Mouse (Mus musculus) frontal cortex, adult 2 months (tissue): ENCODE measurements around the gene Pdlim1. TPM values are rescaled to one million over a fixed set of nuclear protein-coding genes. Genes with fewer than 3 reads are reported as not detected.
"Not testable (repeated sequence)": the region's sequence is repeated elsewhere in the genome, so short reads cannot be mapped to it uniquely, and the experiment has no call there.

Experiments
- DNase-seq, 2 experiments: peaks; one replicate each; pipeline ENCODE4 v3.0.0; 2022; ENCODE audit warnings: low spot score in 1 of 2; ENCODE audit errors: extremely low spot score in 1 of 2
- polyA plus RNA-seq: library from polyadenylated mRNA; depleted of rRNA; stranded (reverse); fragments of >200 nt; gene quantifications from 2 replicates; pipeline ENCODE4 v1.2.3, GENCODE M21; 2012

The Pdlim1 gene
- polyA plus RNA-seq, 1 experiment: 11.1 TPM

DNA sequence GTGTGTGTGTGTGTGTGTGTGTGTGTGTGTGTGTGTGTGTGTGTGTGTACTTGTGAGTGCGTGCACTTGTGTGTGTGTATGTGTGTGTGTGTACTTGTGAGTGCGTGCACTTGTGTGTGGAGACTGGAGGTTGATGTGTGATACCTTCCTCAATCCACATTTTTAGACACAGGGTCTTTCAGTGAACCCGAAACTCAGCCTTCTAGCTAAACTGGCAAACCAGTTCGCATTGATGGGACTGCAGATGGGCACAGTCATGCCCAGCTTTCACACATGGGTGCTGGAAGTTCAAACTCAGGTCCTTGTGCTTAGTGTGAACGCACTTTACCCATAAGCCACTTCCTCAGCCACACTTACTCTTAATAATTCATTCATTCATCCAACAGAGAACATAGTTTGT is 23.2 kb downstream of the Pdlim1 start:
- no peak for DNase-seq

- DNase-seq: no peak
These were observed 24.4 kb downstream of the Pdlim1 start for GRCm38 (mm10) chr19:40247268-40247666.

DNA sequence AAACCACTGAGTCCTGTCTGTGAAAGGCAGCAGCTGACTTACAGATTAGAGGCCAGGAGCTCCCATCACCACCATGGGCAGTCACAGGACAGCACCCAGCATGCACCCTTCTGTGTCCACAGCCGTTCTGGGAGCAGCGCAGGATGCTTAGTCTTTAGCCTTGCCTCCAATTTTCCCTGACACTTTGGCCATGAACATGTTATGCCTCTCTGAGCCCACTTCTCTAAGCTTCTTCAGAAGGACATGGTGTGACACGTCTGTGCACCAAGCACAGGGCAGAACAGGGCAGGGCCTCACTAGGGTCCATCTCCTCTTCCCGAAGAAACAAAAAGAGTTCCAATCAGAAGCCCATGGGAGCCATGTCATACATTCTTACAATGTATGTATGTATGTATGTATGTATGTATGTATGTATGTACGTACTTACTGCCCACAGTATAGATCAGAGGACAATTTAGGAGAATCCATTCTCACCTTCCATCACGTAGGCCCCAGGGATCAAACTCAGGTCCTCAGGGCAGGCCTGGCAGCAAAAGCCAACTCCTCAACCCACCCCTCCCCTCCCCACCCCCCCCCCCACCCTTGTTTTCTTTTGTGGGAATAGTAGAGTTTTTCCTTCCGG is 24.9 kb downstream of the Pdlim1 start:
- DNase-seq: no peak

DNA sequence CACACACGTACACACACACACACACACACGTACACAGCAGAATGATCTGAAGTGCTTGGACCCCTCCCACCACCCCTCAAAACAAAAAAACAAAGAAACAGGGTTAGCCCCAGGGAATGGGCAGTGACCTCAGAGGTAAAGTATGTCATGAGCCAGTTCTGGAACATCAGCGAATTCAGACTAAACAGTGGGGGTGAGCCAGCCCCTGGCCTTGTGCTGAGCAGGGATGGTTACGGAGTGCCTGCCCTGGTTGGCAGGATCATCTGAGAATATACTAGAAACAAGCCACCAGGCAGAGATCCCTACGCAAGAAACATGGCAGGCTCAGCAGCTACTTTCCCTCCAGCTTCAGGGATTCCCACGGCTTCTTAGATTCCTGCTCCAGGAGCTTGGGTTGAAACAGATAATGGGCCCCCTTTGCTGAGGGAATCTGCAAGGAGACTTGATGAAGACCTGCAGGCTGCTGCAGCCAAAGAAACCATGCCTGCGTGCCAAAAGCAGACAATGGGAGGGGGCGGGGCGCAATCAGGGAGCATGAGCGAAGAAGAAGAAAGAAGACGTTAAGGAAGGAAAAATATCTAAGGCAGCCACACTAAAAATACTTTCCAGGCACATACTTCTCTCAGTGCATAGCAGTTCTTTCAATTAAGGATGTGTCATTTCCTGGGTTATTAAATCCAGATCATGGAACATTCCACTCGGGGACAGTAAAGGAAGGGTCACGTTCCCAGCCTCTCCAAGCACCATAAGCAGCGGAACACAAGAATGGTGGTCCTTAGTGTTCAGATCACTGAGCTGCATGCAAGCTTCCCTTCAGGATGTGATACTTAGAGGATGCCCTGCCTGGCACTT is 30.6 kb downstream of the Pdlim1 start:
- peak in 1 of 2 experiments; percentile 39 for DNase-seq

GRCm38 (mm10) chr19:40240360-40240759 is 31.3 kb downstream of the Pdlim1 start:
- no peak for DNase-seq

DNA sequence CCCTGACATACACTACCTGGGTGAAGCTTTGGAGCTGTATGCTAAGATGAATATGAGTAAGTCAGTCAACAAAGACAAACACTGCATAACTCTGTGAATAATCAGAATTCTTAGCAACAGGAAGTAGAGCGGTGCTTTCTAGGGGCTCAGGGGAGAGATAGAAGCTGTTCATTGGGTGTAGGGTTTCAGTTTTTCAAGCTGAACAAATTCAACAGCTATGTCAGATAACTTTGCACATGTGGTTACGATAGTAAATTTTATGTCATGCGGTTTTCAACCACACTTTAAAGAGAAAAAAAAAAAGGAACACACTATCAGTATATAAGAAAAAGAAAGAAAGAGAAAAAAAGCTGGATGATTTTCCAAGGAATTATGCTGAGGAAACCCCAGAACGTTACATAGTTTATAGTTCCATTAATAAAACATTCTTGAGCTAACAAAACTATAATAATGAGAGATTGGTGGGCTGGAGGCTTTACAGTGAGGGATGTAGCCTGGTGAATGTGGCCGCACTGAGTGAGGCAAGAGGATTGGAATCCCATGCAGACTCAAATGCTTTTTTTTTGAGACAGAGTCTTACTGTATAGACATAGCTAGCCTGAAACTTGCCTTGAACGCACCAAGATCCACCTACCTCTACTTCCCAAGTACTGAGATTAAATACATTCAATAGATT is 33.3 kb downstream of the Pdlim1 start:
- DNase-seq: no peak

GRCm38 (mm10) chr19:40232560-40232959 is 39.1 kb downstream of the Pdlim1 start:
- DNase-seq: no peak

DNA sequence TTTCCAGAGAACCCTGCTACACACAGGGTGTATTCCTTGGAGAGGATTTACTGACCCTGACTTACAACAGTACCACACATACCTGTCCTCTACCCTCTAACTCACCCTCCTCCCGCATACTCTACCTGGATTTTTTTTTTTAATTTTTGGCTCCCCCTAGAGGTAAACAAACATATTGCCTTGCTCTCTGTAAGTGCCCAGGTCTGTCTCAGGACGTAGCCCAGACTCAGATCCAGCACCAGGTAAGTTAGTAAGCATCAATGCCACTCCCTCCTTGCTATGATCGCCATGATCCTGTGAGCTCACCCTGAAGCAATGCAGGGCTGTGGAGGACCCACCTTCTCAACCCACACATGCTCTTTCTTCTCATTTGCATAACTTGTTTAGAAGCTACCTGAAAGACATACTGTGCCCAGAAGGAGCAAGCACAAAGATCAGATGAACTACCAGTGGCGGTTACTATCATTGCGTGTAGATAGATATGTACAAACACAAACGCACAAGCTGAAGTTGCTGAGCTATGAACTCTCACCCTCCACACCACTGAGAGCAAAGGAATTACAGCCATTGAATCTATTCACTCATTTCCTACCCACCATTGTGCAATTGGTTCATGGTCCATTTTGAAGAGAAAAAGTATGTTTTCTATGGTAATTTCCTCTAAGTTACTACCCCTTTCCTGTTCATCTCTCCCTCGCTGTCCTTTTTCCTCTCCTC is 39.7 kb downstream of the Pdlim1 start:
- DNase-seq: no peak

DNA sequence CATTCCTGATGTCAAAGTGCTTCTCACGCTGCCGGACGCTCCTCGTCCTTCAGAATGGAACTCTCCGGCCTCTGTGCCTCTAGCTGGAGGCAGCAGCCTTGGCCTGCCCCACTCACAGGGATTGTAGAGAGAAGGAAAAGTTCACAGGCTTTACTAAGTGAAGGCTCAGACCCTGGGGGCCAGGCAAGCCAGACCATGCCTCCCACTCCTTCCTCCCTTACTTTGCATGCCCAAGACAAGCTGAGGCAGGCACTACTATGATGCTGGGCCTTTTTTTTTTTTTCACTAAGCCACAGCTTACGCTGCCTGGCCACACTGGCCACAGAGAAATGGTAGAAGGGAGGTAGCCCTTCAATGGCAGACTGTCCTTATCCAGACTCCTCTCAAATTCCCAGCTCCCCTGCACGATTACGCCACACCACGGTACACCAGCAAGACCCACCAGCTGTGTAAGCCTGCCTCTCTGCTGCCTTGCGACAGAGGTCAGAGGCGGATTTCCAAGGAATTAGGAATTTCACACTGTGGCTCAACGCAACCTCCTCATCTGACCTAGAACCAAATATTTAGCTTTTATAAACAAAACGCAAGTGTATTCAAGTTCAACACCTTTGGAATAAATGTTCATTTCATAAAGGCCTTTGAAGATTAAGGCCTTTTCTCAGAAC is 40.4 kb downstream of the Pdlim1 start:
- no peak for DNase-seq

- DNase-seq: no peak
These were observed 45.0 kb downstream of the Pdlim1 start for GRCm38 (mm10) chr19:40226516-40227151.

- no peak for DNase-seq
These were observed 45.9 kb downstream of the Pdlim1 start for GRCm38 (mm10) chr19:40225761-40226110.

- peak; percentile 29 to 92 for DNase-seq
These were observed 46.4 kb downstream of the Pdlim1 start for GRCm38 (mm10) chr19:40225102-40225760.

- not testable (repeated sequence) for DNase-seq
These were observed 49.3 kb downstream of the Pdlim1 start for GRCm38 (mm10) chr19:40222307-40222706.

DNA sequence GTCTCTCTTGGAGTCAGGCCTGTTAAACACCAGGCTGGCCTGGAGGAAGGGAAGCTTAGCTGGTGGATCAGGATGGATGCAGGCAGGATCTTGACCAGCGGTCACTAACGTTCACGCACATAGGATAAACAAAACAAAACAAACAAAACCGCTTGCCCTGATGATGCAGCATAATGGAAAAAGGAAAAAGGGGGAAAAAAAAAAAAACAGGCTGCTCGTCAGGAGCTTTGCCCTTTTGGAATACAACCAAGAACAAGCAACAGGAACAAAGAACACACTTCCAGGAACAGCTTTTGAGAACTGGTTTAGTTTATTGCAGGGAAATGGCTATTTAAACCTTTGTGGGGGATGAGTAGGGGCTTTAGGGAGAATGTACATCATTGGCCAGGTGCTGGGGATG is 50.8 kb downstream of the Pdlim1 start:
- no peak for DNase-seq

DNA sequence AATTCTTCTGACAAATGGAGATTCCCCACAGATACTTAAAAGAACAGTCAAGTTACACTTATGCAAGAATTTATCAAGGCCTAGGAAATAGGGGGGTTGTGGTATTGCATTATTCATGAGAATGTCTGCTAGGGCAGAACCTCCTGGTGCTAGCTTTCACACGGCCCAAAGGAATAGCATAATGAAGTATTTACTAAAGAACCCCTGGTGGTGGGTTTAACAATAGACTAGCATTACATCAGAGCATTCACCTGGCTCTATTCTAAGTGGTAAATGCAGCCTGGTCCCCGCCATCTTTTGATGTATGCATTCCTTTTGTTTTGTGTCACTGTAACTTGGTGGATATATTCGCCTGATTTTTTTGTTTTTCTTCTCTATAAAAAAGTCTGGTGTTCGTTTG is 68.7 kb downstream of the Pdlim1 start:
- DNase-seq: not testable (repeated sequence)

DNA sequence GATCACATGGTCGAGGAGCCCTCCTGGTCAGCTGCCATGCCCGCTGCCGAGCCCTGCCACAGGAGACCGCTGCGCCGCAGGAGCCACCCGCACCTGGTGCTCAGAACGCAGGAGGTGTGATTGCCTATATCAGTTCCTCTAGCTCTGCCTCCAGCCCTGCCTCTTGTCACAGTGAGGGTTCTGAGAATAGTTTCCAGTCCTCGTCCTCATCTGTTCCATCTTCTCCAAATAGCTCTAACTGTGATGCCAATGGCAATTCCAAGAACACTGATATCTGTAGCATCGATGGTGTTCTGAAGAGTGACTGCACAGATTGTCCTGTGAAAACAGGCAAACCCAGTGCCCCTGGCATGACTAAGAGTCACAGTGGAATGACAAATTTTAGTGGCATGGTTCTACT is 81.0 kb downstream of the Pdlim1 start:
- DNase-seq: peak; percentile 3 to 9

GRCm38 (mm10) chr19:40187160-40187559 is 84.5 kb downstream of the Pdlim1 start, which contains the start of gene Cyp2c70:
Gene Cyp2c70, minus strand, starts transcription at chr19:40187333.
- no peak for DNase-seq

DNA sequence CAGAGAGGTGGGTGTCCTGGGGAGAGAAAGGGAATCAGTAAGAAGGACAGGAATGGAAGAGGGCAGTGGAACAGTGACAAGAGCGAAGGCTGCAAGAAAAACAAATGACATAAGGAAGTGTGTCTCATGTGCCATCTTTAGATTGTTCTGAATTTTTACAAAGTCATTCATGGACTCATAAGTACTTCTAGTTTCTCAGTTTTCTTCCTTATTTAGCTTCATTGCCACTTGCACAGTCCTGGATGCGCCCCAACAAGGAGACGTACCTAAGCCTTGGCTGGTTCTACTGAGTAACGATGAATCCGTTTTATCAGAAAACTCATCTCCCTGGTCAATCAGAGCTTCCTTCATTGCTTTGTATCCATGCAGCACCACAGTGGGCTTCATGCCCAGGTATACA is 88.0 kb downstream of the Pdlim1 start:
- DNase-seq: peak in 1 of 2 experiments; percentile 17

GRCm38 (mm10) chr19:40178311-40178710 is 93.3 kb downstream of the Pdlim1 start:
- no peak for DNase-seq
